Mouse (Mus musculus): Measurements from ENCODE around the gene Rftn1.
"Not testable (repeated sequence)": the region's sequence is repeated elsewhere in the genome, so short reads cannot be mapped to it uniquely, and the experiment has no call there.

Gene Rftn1

DNA sequence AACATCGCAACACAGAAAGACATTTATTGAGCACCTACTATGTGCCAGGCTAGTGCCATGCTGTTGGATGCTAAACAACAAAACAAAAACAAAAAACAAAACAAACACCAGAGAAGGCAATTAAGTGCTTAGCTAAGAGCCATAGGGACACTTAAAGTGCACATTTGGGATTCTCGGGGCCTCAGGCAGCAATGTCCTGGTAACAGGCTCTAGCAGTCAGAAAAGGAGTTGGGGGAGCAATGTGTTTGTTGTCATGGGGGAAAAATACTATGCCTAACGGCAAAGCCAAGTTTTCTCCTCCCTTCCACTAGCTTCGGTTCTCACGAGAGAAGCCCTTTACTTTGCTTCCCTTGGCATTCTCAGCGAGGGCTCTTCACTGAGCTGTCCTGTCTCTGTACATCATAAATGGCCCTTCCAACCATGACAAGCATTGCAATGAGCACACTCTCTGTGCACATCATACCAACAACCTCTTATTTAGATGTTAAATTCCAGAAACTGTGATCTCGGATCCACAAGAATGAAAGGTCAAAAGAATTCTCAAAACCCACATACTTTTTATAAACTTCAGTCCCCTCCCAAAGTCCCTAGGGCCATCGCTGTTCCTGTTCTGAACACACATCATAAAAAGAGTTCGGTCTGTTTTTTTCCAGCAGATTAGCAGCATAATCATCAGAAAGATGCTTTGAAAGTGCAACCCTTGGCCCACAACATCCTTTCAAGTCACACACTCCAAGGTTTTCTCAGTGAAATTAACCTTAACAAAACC lies 63.2 kb downstream of the Rftn1 start:
- DNase-seq = no peak

DNA sequence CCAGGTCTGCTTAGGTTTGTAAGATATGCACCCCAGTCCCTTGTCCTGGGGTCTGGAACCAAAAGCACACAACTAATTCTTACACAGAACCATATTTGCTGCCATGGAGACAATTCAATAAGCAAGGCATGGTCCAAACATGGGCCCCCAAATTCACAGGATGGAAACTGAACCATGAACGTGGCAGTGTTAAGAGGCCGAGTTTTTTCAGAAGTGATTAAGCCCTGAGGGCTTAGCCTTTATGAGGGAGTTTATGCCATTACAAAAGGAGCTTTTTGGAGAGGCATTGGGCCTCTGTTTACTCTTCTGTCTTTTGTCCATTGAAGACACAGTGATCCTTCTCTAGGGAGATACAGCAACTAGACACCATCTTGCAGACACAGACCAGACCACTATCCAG lies 63.9 kb downstream of the Rftn1 start:
- DNase-seq = no peak

DNA sequence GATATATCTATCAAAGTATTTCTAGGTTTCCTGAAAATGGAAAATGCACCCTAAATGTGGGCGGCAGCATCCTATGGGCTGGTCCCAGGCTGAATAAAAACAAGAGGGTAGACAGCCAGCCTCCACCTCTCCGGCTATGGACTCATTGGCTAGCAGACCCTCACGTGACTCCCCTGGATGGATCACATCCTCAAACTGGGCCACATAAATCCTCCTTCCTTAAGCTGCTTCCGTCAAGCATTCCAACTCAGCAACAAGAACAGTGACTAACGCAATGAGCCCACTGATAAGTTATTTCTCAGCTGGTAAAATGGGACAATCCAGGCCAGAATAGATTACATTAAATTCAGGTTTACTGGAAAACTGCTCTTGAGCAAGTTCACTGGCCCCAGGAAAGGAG lies 64.6 kb downstream of the Rftn1 start:
- DNase-seq = no peak

DNA sequence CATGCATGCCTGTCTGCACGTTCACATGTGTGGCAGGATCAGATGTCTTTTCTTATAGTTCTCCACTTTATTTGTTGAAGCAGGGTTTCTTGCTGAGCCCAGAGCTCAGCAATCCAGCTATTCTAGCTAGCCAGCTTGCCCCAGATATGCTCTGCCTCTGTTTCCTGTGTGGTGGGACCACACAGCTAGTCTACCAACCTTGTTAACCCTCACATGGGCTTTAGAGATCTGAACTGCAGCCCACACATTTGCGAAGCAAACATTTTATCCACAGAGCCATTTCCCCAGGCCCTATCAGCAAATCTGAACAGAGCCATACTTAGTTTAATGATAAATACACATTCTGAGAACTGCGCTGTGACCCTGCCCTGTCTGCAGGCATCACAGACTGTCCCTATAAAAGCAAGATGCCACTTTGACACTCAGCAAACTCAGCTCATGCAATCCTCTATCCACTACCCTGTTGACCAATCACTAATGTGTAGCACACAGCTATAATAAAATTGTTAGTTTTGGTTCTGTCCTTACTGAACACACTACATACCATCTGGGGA lies 65.2 kb downstream of the Rftn1 start:
- no peak for DNase-seq

- no peak for DNase-seq
Measured at GRCm38 (mm10) chr17:50124708-50125107, 65.8 kb downstream of the Rftn1 start.

DNA sequence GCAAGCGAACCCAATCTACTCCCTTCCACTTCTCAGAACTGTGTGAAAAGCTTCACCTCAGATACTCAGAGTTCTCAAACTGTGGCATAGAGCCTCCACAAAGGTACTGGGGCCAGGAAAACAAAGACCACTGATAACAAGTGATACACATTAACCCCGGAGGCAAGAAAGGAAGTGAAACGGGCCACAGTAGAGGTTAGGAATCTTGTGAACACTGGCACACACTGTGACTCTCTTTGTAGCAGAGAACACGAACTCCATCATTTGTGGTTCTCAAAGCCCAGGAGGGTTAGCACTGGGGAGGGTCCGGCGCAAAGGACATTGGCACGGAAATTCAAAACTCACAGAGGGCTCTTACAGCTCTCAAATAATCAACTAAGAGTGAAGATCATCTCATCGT lies 67.9 kb downstream of the Rftn1 start:
- no peak for DNase-seq

- DNase-seq = no peak
Measured at GRCm38 (mm10) chr17:50120098-50120497, 70.4 kb downstream of the Rftn1 start.

GRCm38 (mm10) chr17:50117461-50117860 lies 73.0 kb downstream of the Rftn1 start:
- DNase-seq = no peak

GRCm38 (mm10) chr17:50116980-50117379 lies 73.5 kb downstream of the Rftn1 start:
- DNase-seq = no peak

DNA sequence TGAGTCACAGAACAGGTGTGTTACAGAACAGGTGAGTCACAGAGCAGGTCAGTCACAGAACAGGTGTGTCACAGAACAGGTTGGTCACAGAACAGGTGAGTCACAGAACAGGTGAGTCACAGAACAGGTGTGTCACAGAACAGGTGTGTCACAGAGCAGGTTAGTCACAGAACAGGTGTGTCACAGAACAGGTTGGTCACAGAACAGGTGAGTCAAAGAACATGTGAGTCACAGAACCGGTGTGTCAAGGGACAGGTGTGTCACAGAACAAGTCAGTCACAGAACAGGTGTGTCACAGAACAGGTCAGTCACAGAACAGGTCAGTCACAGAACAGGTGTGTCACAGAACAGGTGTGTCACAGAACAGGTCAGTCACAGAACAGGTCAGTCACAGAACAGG lies 74.1 kb downstream of the Rftn1 start:
- not testable (repeated sequence) for DNase-seq

DNA sequence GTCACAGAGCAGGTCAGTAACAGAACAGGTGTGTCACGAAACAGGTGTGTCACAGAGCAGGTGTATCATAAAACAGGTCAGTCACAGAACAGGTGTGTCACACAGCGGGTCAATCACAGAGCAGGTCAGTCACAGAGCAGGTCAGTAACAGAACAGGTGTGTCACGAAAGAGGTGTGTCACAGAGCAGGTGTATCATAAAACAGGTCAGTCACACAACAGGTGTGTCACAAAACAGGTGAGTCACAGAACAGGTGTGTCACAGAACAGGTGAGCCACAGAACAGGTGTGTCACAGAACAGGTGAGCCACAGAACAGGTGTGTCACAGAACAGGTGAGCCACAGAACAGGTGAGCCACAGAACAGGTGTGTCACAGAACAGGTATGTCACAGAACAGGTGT lies 74.8 kb downstream of the Rftn1 start:
- DNase-seq = not testable (repeated sequence)

- no peak for DNase-seq
Measured at GRCm38 (mm10) chr17:50114659-50115058, 75.8 kb downstream of the Rftn1 start.

- DNase-seq = no peak
Measured at GRCm38 (mm10) chr17:50110650-50111415, 79.6 kb downstream of the Rftn1 start.

DNA sequence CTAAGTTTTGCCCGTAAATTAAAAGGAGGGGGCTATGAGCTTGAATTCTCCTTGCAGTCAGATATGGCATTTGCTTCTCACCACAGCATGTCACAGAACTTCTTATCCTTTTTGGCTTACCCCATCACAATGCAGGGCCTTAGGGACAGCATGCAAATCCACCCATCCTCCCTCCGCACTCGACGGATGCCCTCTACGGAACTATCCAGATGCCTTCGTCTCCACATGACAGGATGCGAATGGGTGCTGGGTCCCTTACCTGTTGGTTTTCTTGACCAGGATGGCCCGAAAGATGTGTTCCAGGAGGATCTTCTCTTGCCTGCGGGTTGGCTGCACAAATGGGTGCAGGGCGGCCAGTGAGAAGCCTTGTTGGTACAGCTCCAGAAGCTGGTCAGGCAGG lies 83.7 kb downstream of the Rftn1 start:
- no peak for DNase-seq

DNA sequence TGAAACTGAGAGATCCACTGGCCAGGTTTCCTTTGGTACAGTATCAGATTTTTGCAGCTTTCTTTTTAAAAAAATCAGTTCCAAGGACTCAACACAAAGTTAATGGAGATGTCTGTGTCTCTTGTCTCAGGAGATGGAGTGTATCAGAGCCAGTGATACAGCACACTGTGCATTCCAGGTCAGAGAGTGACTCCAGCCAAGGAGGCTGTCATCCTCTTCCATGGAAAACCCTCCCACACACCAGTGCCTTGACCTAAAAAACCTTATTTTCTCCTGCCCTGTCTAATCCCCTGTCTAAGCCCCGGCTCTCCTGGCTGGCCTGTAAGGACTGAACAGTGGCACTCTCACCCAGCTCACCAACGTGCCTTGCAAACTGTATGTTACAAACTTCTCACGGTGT lies 86.3 kb downstream of the Rftn1 start:
- DNase-seq = no peak

DNA sequence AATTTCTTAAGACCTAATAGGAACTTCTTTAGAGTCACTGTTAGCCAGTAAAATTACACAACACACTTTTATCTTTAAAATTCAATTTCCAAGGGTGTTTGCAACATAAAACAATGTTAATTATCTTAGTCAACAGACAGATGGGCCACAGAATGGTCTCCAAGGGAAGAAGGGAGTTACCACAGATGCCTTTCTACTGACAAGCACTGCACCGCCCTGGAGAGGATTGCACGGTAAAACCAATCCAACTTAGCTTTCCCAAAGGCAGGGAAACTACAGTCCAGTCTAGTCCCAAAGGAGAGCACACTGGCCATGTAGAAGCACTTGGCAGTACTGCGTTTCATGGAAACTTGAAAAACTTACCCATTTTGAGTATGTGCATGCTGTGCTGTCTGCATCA lies 89.1 kb downstream of the Rftn1 start:
- DNase-seq = no peak

GRCm38 (mm10) chr17:50100070-50100469 lies 90.4 kb downstream of the Rftn1 start:
- DNase-seq = no peak

DNA sequence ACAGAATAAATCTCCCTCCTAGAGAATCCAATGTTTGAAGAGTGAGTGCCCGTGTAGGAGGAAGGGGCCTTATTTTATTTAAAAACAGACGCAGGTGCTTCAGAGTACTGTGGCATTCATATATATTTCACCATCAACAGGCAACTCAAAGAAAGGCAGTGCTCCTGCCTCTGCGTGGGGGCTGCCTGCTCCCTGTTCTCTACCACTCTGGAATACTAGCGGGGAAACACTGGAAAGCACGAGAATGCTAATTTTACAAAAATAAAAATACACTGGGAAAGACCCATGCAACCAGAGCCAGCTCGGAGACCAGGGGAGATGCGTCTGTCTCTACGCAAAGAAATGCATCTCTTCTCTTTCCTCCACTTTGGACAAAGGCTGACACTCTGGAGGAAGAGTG lies 91.1 kb downstream of the Rftn1 start:
- DNase-seq = no peak

- no peak for DNase-seq
Measured at GRCm38 (mm10) chr17:50098297-50098696, 92.2 kb downstream of the Rftn1 start.

DNA sequence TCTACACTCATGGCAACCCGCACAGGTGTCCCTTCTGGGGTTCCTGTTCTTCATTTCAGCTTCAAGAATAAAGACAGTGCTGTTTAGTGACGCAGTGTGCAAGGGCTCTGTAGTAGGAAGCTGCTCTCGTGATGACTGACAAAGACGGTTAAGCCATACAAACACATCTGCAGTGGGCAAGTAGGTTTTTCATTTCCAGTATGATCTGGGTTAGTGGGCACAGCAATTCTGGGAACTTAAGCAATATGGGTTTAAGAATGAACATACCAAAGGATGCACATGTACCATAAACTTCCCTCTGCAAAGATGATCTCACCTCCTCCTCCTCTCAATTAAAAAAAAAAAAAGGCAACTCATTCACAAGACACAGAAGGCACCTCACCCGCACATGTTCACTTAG lies 92.6 kb downstream of the Rftn1 start:
- no peak for DNase-seq

GRCm38 (mm10) chr17:50096305-50096704 lies 94.2 kb downstream of the Rftn1 start:
- no peak for DNase-seq

- no peak for DNase-seq
Measured at GRCm38 (mm10) chr17:50094596-50094995, 95.9 kb downstream of the Rftn1 start.

GRCm38 (mm10) chr17:50094077-50094476 lies 96.4 kb downstream of the Rftn1 start:
- DNase-seq = no peak

GRCm38 (mm10) chr17:50093356-50093755 lies 97.1 kb downstream of the Rftn1 start:
- DNase-seq = no peak
